Mouse (Mus musculus): ENCODE measurements at regions not wholly inside any gene's neighbourhood (a gene's known extent, or its start where the extent isn't known, plus 50 kb on each side); places are given as distances from the start of the nearest gene placed in this dataset.

DNA sequence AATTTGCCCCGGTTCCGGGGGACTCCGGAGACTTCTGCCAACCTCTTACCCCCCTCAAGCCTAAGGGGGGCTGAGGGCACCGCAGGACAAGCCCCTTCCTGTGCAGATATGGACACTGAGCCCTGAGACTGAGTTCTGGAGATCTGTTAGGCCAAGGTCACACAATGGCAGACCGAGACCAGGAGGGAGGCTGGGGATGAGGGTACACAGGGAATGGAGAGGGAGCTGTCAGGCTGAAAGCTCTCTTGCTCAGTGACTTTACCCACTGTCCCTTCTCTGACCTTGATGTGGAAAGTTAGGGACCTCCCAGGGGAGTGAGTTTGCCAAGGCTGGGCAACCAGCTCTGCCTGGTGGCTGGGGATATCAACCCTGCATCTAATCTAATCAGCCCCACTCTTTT lies 82.7 kb downstream of the Cstad start:
- Histone ChIP-seq H3K27ac (ENCODE audit: low read depth, low read length) (peak overlapping the region; percentile 91), H3K9ac (ENCODE audit: low read length) (peak overlapping the region; percentile 44), H3K4me2 (ENCODE audit: low read depth) (peak overlapping the region; percentile 52), H3K36me3 (ENCODE audit: control insufficient read depth, insufficient read depth, low read length) (no peaks in the 10 kb centered on the region), H3K9me3 (ENCODE audit: control insufficient read depth, low read length) (0 out of 2 replicates have a peak, but pooled peaks cover 5% of the 10 kb centered on the region), H3K4me1 (ENCODE audit: control insufficient read depth, insufficient read depth, low read length) (peaks cover 14% of the 10 kb centered on the region), H3K27me3 (ENCODE audit: control insufficient read depth, insufficient read depth, low read length) (no peaks in the 10 kb centered on the region), H3K4me3 (ENCODE audit: low read depth, low read length) (peak overlapping the region; percentile 5)
- ATAC-seq (ENCODE audit: insufficient read depth, low FRiP score, low TSS enrichment) (no peak), DNase-seq (ENCODE audit: low spot score) (no peak)
- 12% methylated on average over 5 of the region's 5 CpGs for WGBS

DNA sequence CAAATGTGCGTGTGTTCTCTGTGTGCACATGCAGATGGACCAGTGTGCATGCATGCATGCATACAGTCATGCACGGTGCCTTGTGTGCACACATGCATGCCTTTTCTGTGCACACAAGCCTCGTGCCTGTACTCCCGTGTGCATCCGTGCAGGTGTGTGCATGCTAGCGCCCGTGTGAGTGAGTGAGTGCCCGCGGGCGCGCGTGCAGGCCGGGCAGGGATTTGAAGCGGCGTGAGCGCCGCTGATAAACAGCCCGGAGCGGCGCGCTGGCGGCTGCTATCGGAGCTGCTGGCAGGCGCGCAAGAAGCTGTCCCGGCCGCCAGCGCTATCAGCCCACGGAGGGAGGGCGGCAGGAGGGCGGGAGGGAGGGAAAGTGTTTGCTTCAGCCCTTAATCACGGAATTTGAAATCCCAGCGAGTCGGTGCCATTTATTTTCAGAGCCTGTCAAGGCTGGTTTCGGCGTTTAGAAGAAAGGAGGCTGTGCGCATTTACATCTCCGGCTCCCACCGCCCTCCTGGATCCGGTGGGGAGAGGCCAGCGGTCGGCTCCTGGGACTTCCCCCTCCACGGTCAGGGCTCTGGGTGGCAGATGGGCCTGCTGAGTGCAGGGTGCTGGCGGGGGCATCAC lies 82.1 kb downstream of the Cstad start:
- Histone ChIP-seq H3K4me1 (ENCODE audit: control insufficient read depth, insufficient read depth, low read length) (peaks cover 13% of the 10 kb centered on the region), H3K27ac (ENCODE audit: low read depth, low read length) (peak overlapping the region; percentile 91), H3K27me3 (ENCODE audit: control insufficient read depth, insufficient read depth, low read length) (no peaks in the 10 kb centered on the region), H3K36me3 (ENCODE audit: control insufficient read depth, insufficient read depth, low read length) (no peaks in the 10 kb centered on the region), H3K4me3 (ENCODE audit: low read depth, low read length) (peak overlapping the region; percentile 5), H3K9me3 (ENCODE audit: control insufficient read depth, low read length) (0 out of 2 replicates have a peak, but pooled peaks cover 5% of the 10 kb centered on the region), H3K4me2 (ENCODE audit: low read depth) (peak overlapping the region; percentile 52), H3K9ac (ENCODE audit: low read length) (peak overlapping the region; percentile 44)
- ATAC-seq (ENCODE audit: insufficient read depth, low FRiP score, low TSS enrichment), result peak; percentile 50; the same call in 1 of the 2 replicates
- WGBS, result 1% methylated on average over 38 of the region's 44 CpGs
- peak; percentile 79 for DNase-seq (ENCODE audit: low spot score)

DNA sequence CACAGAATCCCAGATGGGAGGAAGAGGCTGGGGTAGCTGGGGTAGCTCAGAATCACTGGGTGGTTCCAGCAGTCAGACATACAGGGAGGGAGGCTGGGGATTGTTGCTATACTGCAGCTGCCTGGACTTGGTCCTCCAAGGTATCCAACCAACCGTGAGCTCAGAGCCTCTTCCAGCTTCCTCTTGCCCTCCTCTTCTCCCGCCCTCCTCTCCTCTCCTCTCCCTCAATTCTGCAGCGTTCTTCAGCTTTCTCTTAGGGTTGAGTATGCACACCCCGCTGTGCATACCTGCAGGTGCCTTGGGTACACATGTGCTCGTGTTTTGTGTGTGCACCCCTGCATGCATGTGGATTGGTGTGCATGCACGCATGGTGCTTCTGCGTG lies 81.6 kb downstream of the Cstad start:
- H3K4me3 ChIP-seq (ENCODE audit: low read depth, low read length), result peak overlapping the region; percentile 5
- peak overlapping the region; percentile 91 for H3K27ac ChIP-seq (ENCODE audit: low read depth, low read length)
- H3K9me3 ChIP-seq (ENCODE audit: control insufficient read depth, low read length), result 0 out of 2 replicates have a peak, but pooled peaks cover 5% of the 10 kb centered on the region
- ATAC-seq (ENCODE audit: insufficient read depth, low FRiP score, low TSS enrichment) (no peak), DNase-seq (ENCODE audit: low spot score) (no peak)
- no peaks in the 10 kb centered on the region for H3K27me3 ChIP-seq (ENCODE audit: control insufficient read depth, insufficient read depth, low read length)
- H3K4me1 ChIP-seq (ENCODE audit: control insufficient read depth, insufficient read depth, low read length), result peaks cover 13% of the 10 kb centered on the region
- H3K4me2 ChIP-seq (ENCODE audit: low read depth), result peak overlapping the region; percentile 52
- H3K9ac ChIP-seq (ENCODE audit: low read length), result peak overlapping the region; percentile 44
- WGBS, result 2% methylated on average over 7 of the region's 7 CpGs
- no peaks in the 10 kb centered on the region for H3K36me3 ChIP-seq (ENCODE audit: control insufficient read depth, insufficient read depth, low read length)

DNA sequence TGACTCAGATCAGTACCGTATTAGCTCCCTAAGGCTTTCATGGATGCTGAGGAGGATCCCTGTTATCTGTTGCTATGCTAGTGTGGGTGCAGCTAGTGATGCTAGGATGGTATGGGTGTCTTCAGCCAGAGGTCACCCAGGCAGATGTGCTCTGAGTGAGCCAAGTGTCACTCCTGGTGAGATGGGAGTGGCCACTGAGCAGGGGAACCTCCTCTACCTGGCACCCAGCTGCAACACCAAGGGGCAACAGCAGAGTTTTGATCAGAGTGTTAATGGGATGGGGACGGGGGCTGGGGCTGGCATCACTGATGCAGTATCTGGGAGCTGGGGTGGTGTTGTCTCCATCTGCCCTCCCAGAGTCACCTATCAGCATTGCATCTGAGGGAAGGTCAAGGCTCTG lies 81.0 kb downstream of the Cstad start:
- Histone ChIP-seq H3K9ac (ENCODE audit: low read length) (no peak overlapping the region), H3K27me3 (ENCODE audit: control insufficient read depth, insufficient read depth, low read length) (no peaks in the 10 kb centered on the region), H3K4me3 (ENCODE audit: low read depth, low read length) (no peak overlapping the region), H3K4me1 (ENCODE audit: control insufficient read depth, insufficient read depth, low read length) (peaks cover 13% of the 10 kb centered on the region), H3K9me3 (ENCODE audit: control insufficient read depth, low read length) (0 out of 2 replicates have a peak, but pooled peaks cover 5% of the 10 kb centered on the region), H3K36me3 (ENCODE audit: control insufficient read depth, insufficient read depth, low read length) (no peaks in the 10 kb centered on the region), H3K27ac (ENCODE audit: low read depth, low read length) (no peak overlapping the region; the same call in 1 of the 2 replicates), H3K4me2 (ENCODE audit: low read depth) (no peak overlapping the region)
- WGBS, result 79% methylated on average over 2 of the region's 2 CpGs
- DNase-seq (ENCODE audit: low spot score), result no peak
- no peak for ATAC-seq (ENCODE audit: insufficient read depth, low FRiP score, low TSS enrichment)

DNA sequence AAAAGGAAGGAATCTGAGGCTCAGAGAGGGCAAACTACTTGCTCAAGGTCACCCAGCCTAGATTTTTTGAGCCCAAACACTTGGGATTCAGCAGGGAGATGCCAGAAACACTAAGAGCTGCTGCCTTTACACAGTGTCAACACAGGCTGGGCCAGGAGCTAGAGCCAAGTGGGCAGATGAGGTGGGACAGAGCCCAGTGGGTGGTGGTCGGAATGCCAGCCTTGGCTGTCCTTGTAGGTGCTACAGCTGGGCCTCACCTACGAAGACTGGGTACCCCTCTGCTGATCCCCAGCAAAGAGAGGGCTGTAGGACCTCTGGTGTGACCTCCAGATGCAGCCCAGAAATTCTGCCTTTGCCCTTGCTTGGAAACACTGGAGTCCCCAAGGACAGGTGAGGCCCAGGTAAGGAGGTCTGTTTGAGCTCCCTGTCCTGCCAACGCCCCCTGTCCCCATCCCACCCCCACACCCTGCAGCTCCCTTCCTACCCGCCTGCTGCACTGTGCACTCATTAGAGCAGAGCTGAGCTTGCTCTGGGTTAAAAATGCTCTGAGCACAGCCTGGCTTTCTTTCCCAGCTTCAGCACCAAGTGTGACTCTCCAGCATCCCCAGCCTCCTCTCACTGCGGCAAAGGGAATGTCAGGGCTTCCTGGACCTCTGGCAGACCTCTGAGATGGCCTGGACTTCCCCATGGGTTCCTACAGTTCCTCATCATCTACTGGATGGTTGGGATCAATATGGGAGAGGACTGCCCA lies 76.2 kb downstream of the Cstad start:
- DNase-seq (ENCODE audit: low spot score) (no peak), ATAC-seq (ENCODE audit: insufficient read depth, low FRiP score, low TSS enrichment) (no peak)
- no peak overlapping the region for H3K4me2 ChIP-seq (ENCODE audit: low read depth)
- peak overlapping the region; percentile 26 for H3K9ac ChIP-seq (ENCODE audit: low read length)
- no peaks in the 10 kb centered on the region for H3K36me3 ChIP-seq (ENCODE audit: control insufficient read depth, insufficient read depth, low read length)
- H3K27me3 ChIP-seq (ENCODE audit: control insufficient read depth, insufficient read depth, low read length), result no peaks in the 10 kb centered on the region
- 73% methylated on average over 5 of the region's 5 CpGs for WGBS
- peak overlapping the region; percentile 36; the same call in 1 of the 2 replicates for H3K27ac ChIP-seq (ENCODE audit: low read depth, low read length)
- no peak overlapping the region for H3K4me3 ChIP-seq (ENCODE audit: low read depth, low read length)
- H3K4me1 ChIP-seq (ENCODE audit: control insufficient read depth, insufficient read depth, low read length), result peaks cover 15% of the 10 kb centered on the region
- no peaks in the 10 kb centered on the region for H3K9me3 ChIP-seq (ENCODE audit: control insufficient read depth, low read length)

DNA sequence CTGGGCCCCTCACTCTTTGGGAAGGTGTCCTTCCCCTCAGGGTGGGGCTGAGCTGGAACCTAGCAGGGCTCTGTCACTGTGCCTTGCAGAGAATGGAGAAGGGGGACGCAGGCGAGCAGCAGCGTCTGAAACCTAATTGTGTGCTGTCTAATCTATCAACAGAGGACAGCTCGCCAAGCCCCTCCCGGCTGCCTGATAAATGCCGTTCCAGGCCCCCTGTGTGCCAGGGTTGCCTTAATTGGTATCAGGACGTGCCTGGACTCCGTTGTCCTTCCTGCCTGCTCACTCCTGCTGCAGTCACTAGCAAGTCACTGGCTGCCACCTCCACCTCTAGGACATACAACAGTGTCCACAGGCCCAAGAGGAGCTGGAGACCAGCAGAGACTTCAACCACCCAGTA lies 72.6 kb downstream of the Cstad start:
- ATAC-seq (ENCODE audit: insufficient read depth, low FRiP score, low TSS enrichment) (no peak), DNase-seq (ENCODE audit: low spot score) (peak; percentile 77)
- no peak overlapping the region for H3K4me3 ChIP-seq (ENCODE audit: low read depth, low read length)
- H3K27me3 ChIP-seq (ENCODE audit: control insufficient read depth, insufficient read depth, low read length), result no peaks in the 10 kb centered on the region
- peak overlapping the region; percentile 42 for H3K9ac ChIP-seq (ENCODE audit: low read length)
- peaks cover 15% of the 10 kb centered on the region for H3K4me1 ChIP-seq (ENCODE audit: control insufficient read depth, insufficient read depth, low read length)
- H3K4me2 ChIP-seq (ENCODE audit: low read depth), result no peak overlapping the region
- H3K9me3 ChIP-seq (ENCODE audit: control insufficient read depth, low read length), result no peaks in the 10 kb centered on the region
- H3K36me3 ChIP-seq (ENCODE audit: control insufficient read depth, insufficient read depth, low read length), result no peaks in the 10 kb centered on the region
- peak overlapping the region; percentile 90 for H3K27ac ChIP-seq (ENCODE audit: low read depth, low read length)
- 2% methylated on average over 8 of the region's 8 CpGs for whole genome bisulfite sequencing

DNA sequence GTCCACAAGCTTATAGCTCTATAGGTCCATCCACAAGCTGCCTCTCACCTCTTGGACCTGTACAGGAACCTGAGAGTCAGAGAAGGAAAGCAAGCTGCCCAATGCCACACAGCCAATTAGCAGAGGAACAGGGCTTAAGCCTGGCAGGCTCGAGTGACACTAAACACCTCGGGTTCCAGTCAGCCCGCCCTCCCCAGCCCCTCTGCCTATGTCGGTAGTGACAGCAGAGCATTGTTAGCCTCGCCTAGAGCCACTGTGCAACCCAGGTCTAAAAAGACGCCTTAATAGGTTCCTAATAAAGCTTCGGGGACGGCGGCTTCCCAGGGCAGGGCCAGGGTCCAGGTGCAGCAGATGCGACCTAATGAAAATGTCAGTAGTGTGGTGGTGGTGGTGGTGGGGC lies 66.3 kb downstream of the Cstad start:
- Histone ChIP-seq H3K36me3 (ENCODE audit: control insufficient read depth, insufficient read depth, low read length) (no peaks in the 10 kb centered on the region), H3K4me2 (ENCODE audit: low read depth) (no peak overlapping the region), H3K27me3 (ENCODE audit: control insufficient read depth, insufficient read depth, low read length) (0 out of 2 replicates have a peak, but pooled peaks cover 3% of the 10 kb centered on the region), H3K9me3 (ENCODE audit: control insufficient read depth, low read length) (no peaks in the 10 kb centered on the region), H3K4me1 (ENCODE audit: control insufficient read depth, insufficient read depth, low read length) (peaks cover 39% of the 10 kb centered on the region), H3K4me3 (ENCODE audit: low read depth, low read length) (no peak overlapping the region), H3K9ac (ENCODE audit: low read length) (peak overlapping the region; percentile 32; the same call in 1 of the 2 replicates), H3K27ac (ENCODE audit: low read depth, low read length) (peak overlapping the region; percentile 98)
- 40% methylated on average over 10 of the region's 10 CpGs for WGBS
- DNase-seq (ENCODE audit: low spot score), result no peak
- ATAC-seq (ENCODE audit: insufficient read depth, low FRiP score, low TSS enrichment), result no peak

DNA sequence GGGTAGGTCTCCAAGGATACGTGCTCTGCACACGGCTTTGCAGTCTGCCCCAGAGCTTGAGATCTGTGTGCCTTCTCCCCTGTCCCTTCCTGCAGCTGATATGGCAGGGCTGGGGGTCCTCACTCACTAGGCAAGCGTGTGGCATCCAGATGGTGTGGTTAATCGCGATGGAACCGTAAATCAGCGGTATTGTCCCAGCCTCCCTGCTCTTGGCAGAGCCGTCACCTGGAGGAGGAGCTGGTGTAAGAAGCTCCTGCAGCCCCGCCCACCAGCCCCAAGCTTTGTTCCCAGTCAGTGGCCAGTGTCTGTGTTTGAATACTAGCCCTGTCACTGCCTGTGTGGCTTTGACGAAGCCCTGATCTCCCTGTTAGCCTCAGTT lies 65.8 kb downstream of the Cstad start:
- DNase-seq (ENCODE audit: low spot score), result peak; percentile 80
- Histone ChIP-seq H3K4me3 (ENCODE audit: low read depth, low read length) (no peak overlapping the region), H3K4me2 (ENCODE audit: low read depth) (no peak overlapping the region), H3K4me1 (ENCODE audit: control insufficient read depth, insufficient read depth, low read length) (peaks cover 39% of the 10 kb centered on the region), H3K27ac (ENCODE audit: low read depth, low read length) (peak overlapping the region; percentile 98), H3K9me3 (ENCODE audit: control insufficient read depth, low read length) (no peaks in the 10 kb centered on the region), H3K36me3 (ENCODE audit: control insufficient read depth, insufficient read depth, low read length) (no peaks in the 10 kb centered on the region), H3K27me3 (ENCODE audit: control insufficient read depth, insufficient read depth, low read length) (0 out of 2 replicates have a peak, but pooled peaks cover 6% of the 10 kb centered on the region), H3K9ac (ENCODE audit: low read length) (peak overlapping the region; percentile 58)
- ATAC-seq (ENCODE audit: insufficient read depth, low FRiP score, low TSS enrichment), result peak; percentile 35; the same call in 1 of the 2 replicates
- WGBS, result 3% methylated on average over 10 of the region's 10 CpGs

All from neural tube, embryonic 11.5 days (tissue).